Mouse (Mus musculus) liver, postnatal 0 days (tissue): ENCODE results near the gene Olfr549.

Experiments
- CTCF ChIP-seq: sonication (generic); IDR thresholded peaks from 2 replicates; pipeline ENCODE4 v1.5.1; 2016; ENCODE audit warnings: antibody characterized with exemption, low read depth
- EP300 ChIP-seq: IDR thresholded peaks from 2 replicates; pipeline ENCODE4 v1.6.1; 2016; ENCODE audit warnings: antibody characterized with exemption, low read depth, mild to moderate bottlenecking

- TF ChIP-seq EP300: no peak
- peak; percentile 89 for TF ChIP-seq CTCF
These were observed 42.8 kb upstream of the Olfr549 start for GRCm38 (mm10) chr7:102506848-102507247.
